Mouse (Mus musculus) embryonic facial prominence, embryonic 11.5 days (tissue): Measurements from ENCODE around the gene Nlgn3. TPM values are rescaled to one million over a fixed set of nuclear protein-coding genes. Genes with fewer than 3 reads are reported as not detected.

ENCODE experiments used
- ATAC-seq: fragments of 200-750 bp; cut with Nextera tagmentation; replicated peaks from 2 replicates; pipeline ENCODE4 v1.8.0; 2017; ENCODE audit warnings: low read depth; ENCODE audit not compliant: insufficient number of reproducible peaks, low FRiP score, low TSS enrichment
- DNase-seq: peaks from one replicate; pipeline ENCODE4 v3.0.0-alpha.2; 2015; ENCODE audit warnings: low spot score
- H3K27ac ChIP-seq: fragments of 300-500 bp; sonication (generic); replicated peaks from 2 replicates; pipeline ENCODE4 v1.5.1; 2014; ENCODE audit warnings: mild to moderate bottlenecking, low read depth, low read length, control low read depth
- H3K27me3 ChIP-seq: fragments of 300-500 bp; sonication (generic); 2 replicates; pipeline ENCODE4 v1.6.1; 2014; ENCODE audit warnings: mild to moderate bottlenecking, low read length, moderate library complexity, mixed read lengths; ENCODE audit not compliant: control insufficient read depth, insufficient read depth
- H3K36me3 ChIP-seq: fragments of 300-500 bp; sonication (generic); replicated peaks from 2 replicates; pipeline ENCODE4 v1.6.1; 2014; ENCODE audit warnings: low read depth, mild to moderate bottlenecking, low read length, moderate library complexity, mixed read lengths; ENCODE audit not compliant: control insufficient read depth, insufficient read depth
- H3K4me1 ChIP-seq: fragments of 300-500 bp; sonication (generic); 2 replicates; pipeline ENCODE4 v1.6.1; 2014; ENCODE audit warnings: low read length, mixed read lengths; ENCODE audit not compliant: control insufficient read depth, insufficient read depth
- H3K4me2 ChIP-seq: fragments of 300-500 bp; sonication (generic); 2 replicates; pipeline ENCODE4 v1.6.1; 2014; ENCODE audit warnings: low read depth, mild to moderate bottlenecking, control low read depth, low read length, moderate library complexity
- H3K4me3 ChIP-seq: fragments of 300-500 bp; sonication (generic); 2 replicates; pipeline ENCODE4 v1.5.1; 2014; ENCODE audit warnings: low read depth, low read length, control low read depth
- H3K9ac ChIP-seq: fragments of 300-500 bp; sonication (generic); replicated peaks from 2 replicates; pipeline ENCODE4 v1.6.1; 2014; ENCODE audit warnings: mild to moderate bottlenecking, control low read depth, low read length
- H3K9me3 ChIP-seq: fragments of 300-500 bp; sonication (generic); replicated peaks from 2 replicates; pipeline ENCODE4 v1.6.1; 2016; ENCODE audit warnings: mild to moderate bottlenecking, low read length, inconsistent platforms, mixed read lengths; ENCODE audit not compliant: control insufficient read depth
- WGBS: fragments of 180-500 bp; shearing (Covaris S2); extraction: QIAGEN DNeasy Blood & Tissue Kit; methylation state at CpG from one replicate; pipeline ENCODE4 v1.1.7; 2014; 5-methylcytosine and 5-hydroxymethylcytosine counted together
- polyA plus RNA-seq: library from polyadenylated mRNA; unstranded; fragments of >200 nt; fragmentation: Nextera tagmentation; extraction: Ambion mirVana; gene quantifications from 2 replicates; pipeline ENCODE4 v1.2.1, GENCODE M21; 2014

The Nlgn3 gene
- polyA plus RNA-seq, 1 experiment from 2014 or later, result 14.2 TPM

DNA sequence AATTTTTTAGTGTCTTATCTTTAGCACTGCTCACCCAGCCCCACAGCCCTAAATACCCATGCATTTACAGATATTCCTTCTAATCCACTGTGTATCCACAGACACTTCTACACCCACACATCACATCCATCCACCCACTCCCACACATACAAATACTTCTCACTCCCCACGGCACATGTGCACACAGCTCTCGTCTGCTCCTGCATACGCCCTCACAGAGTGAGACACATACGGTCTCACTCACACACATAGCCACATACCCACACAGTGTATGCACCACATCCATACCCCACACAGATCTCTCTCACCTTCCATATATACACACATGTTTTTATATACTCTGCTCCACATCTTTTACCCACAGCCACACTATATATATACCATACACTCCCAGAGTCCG is 10.3 kb downstream of the Nlgn3 start:
- Histone ChIP-seq H3K27ac (no peak overlapping the region), H3K4me2 (no peak overlapping the region), H3K9ac (no peak overlapping the region), H3K27me3 (no peaks in the 10 kb centered on the region), H3K9me3 (no peaks in the 10 kb centered on the region), H3K36me3 (no peaks in the 10 kb centered on the region), H3K4me1 (no peaks in the 10 kb centered on the region), H3K4me3 (no peak overlapping the region)
- 91% methylated on average over 5 of the region's 5 CpGs for WGBS
- DNase-seq, result no peak
- no peak for ATAC-seq

DNA sequence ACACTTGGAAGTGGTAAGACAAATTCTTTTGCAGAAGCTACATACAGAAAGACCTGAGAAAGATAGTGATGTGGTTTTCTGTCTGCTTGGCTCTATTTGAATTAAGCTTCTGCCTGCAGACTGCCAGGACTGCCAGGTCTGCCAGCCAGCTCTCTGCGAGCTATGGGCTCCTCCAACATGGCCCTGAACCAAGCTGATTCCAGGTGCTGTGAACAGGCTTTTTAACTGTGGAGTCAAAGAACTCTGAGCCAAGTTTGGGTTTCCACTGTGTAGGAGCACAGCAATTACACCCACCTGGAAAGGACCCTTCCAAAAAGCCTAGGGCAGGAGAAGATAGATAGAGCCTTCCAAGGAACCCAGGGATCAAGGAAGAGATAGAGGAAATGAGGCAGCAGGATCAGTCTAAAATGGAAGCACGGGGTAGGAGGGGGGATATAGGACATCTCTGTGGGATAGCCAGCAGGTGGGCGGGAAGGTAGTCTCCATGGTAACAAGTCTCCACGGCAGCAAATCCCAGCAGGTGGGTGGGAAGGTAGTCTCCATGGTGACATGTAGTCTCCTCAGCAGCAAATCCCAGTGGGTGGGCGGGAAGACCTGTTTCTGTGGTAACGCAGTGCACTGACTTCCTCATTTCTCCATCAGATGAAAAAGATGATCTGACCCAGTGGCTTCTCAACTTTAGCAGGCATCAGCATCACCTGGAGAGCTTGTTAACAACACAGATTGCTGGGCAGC is 14.8 kb downstream of the Nlgn3 start:
- Histone ChIP-seq H3K4me1 (no peaks in the 10 kb centered on the region), H3K9me3 (no peaks in the 10 kb centered on the region), H3K36me3 (no peaks in the 10 kb centered on the region), H3K9ac (no peak overlapping the region), H3K4me2 (no peak overlapping the region), H3K27me3 (no peaks in the 10 kb centered on the region), H3K4me3 (no peak overlapping the region), H3K27ac (no peak overlapping the region)
- DNase-seq (no peak), ATAC-seq (no peak)
- 42% methylated on average over 6 of the region's 6 CpGs for WGBS

DNA sequence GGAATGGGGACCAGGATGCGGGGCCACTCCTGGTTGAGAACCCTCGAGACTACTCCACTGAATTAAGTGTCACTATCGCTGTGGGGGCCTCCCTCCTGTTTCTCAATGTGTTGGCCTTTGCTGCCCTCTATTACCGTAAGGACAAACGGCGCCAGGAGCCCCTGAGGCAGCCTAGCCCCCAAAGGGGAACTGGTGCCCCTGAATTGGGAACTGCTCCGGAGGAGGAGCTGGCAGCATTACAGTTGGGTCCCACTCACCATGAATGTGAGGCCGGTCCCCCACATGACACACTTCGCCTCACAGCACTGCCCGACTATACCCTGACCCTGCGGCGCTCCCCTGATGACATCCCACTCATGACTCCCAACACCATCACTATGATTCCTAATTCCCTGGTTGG is 20.8 kb downstream of the Nlgn3 start:
- no peaks in the 10 kb centered on the region for H3K9me3 ChIP-seq
- DNase-seq, result no peak
- no peak overlapping the region for H3K4me3 ChIP-seq
- no peak overlapping the region for H3K27ac ChIP-seq
- no peak for ATAC-seq
- no peaks in the 10 kb centered on the region for H3K27me3 ChIP-seq
- H3K4me2 ChIP-seq, result no peak overlapping the region
- no peak overlapping the region for H3K9ac ChIP-seq
- no peaks in the 10 kb centered on the region for H3K4me1 ChIP-seq
- H3K36me3 ChIP-seq, result no peaks in the 10 kb centered on the region
- WGBS, result 87% methylated on average over 11 of the region's 12 CpGs

DNA sequence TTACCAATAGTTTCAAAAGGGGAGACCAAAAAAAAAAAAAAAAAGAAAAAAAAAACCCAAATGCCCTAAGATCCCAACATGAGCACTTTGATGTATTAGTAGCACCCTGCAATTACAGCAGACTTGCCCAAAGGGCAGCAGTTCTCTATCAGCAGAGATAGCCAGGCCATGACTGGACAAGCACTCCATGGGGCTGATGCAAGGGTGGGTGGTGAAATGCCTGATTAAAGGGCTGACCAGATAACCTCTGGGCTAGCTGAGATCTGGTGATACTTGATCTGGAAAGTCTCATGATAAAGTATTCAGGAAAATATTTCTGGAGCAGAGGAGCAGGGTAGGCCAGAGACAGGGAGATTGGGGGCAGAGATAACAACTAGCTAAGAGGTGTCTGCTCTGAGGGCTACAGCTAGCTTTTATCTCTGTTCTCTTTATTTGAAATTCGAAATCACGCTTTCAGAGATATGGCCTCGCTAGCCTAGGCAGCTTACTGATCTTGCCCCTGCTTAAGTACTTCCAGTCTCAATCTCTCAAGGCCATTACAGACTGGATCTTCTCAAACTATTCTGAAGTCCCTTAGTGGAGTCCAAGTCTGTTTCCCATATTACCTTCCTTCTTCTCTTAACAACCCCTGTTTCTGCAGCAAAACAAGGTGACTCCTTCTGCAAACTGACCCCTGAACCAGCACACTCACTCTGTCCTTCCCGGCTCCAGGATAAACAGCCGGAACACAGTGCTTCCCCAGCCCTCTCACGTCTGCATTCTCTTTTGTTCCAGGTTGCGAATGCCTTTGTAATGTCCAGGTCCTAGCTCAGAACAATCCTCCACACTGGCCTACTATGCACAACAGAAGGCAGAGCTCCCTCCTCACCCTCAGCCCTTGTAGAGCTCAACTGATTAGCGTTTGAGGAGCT is 27.3 kb downstream of the Nlgn3 start:
- ATAC-seq (no peak), DNase-seq (no peak)

DNA sequence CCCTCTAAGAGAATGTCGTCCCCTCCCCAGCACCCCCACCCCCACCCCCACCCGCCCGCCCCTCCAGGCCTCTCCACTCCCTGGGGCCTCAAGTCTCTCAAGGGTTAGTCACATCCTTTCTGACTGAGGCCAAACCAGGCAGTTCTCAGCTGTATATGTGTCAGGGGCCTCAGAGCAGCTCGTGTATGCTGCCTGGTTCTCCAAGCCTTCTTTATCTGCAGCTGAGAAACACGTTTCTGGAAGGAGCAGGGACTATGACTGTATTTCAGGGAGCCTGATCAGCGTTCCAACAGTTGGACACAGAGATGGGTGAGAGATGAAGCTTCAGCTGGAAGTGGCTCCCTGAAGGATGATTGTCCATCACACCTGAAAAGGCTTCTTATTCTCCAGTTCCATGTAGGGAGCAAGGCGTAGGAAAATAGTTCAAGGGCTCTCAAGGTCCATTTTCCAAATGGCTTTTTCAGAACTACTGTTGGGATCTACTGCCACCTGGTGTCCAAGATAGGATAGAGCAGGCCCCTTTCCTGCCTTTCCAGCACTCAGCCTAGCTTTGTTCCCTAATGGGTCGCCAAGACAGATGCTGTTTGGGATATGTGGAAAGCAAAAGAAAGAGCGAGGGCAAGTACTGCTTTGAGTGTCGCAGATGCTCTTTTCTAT is 30.5 kb downstream of the Nlgn3 start:
- H3K9ac ChIP-seq, result no peak overlapping the region
- H3K27me3 ChIP-seq, result no peaks in the 10 kb centered on the region
- WGBS, result 16% methylated on average over 8 of the region's 10 CpGs
- H3K36me3 ChIP-seq, result no peaks in the 10 kb centered on the region
- ATAC-seq, result no peak
- no peak overlapping the region for H3K4me3 ChIP-seq
- no peak overlapping the region for H3K4me2 ChIP-seq
- peak; percentile 81 for DNase-seq
- no peak overlapping the region for H3K27ac ChIP-seq
- H3K4me1 ChIP-seq, result no peaks in the 10 kb centered on the region
- no peaks in the 10 kb centered on the region for H3K9me3 ChIP-seq

More for the DNA sequence above, 27.3 kb downstream of the Nlgn3 start:
- Histone ChIP-seq H3K27ac (no peak overlapping the region), H3K27me3 (no peaks in the 10 kb centered on the region), H3K4me2 (no peak overlapping the region), H3K4me1 (no peaks in the 10 kb centered on the region), H3K4me3 (no peak overlapping the region), H3K9me3 (no peaks in the 10 kb centered on the region), H3K36me3 (no peaks in the 10 kb centered on the region), H3K9ac (no peak overlapping the region)
- 51% methylated on average over 8 of the region's 8 CpGs for WGBS

DNA sequence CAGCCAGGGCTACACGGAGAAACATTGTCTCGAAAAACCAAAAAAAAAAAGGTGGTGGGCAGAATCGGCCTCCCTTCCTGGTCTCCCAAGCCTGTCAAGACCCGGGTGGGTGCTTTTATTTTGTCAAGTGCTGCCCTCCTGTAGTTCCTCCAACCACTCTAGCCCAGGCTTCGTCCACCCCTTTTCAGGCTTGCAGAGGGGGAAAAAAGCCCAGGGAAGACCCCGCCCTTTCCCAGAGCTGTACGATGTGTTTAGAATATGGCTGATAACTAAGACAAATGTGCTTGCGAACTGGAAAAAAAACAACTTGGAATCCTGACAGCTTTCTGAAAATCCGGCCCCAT is 33.0 kb downstream of the Nlgn3 start:
- peak overlapping the region; percentile 23 for H3K4me3 ChIP-seq
- H3K9me3 ChIP-seq, result no peaks in the 10 kb centered on the region
- peak overlapping the region; percentile 43 for H3K9ac ChIP-seq
- no peaks in the 10 kb centered on the region for H3K4me1 ChIP-seq
- ATAC-seq, result peak; percentile 29
- H3K27me3 ChIP-seq, result no peaks in the 10 kb centered on the region
- no peak for DNase-seq
- peak overlapping the region; percentile 72 for H3K27ac ChIP-seq
- H3K36me3 ChIP-seq, result no peaks in the 10 kb centered on the region
- peak overlapping the region; percentile 41 for H3K4me2 ChIP-seq
- WGBS, result 44% methylated on average over 9 of the region's 9 CpGs

DNA sequence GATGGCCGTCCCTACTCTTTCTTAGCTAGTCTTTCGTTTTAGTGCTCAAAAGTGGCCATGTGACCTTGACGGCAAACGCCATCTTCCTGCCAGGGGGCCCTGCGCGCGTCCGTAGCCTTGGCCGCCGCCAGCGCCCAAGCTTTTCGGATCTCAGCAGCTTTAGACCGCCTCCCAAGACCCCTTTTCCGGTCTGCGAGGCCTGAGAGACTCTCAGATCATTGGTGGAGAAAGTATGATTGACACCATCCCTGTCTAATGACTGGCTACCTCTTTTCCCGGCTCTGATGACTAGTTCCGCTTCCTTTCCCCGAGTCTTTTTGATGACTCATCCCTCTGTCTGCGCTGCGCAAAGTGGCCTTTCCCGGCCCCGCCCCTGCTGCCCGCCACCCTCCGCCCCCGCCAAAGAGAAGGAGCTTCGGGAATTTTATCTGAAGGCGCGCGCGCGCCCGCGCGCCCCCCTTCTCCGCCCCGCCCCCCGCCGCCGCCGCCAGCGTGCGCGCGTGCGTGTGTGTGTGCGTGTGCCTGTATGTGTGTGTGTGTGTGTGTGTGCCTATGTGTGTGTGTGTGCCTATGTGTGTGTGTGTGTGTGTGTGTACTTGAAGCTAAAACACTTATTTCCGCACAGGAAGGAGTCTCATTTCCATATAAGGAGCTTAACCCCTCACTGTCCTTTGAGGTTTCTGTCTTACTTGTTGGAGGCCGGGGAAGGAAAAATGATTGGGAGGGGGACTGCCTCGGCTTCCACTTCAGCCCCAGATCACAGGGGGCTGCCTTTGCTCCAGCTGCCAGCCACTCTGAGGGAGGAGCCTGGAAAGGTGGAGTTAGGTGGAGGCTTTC is 33.6 kb downstream of the Nlgn3 start:
- ATAC-seq (peak; percentile 97), DNase-seq (peak; percentile 91)
- peak overlapping the region; percentile 72 for H3K27ac ChIP-seq
- H3K4me1 ChIP-seq, result no peaks in the 10 kb centered on the region
- H3K9me3 ChIP-seq, result no peaks in the 10 kb centered on the region
- 13% methylated on average over 42 of the region's 49 CpGs for WGBS
- peak overlapping the region; percentile 43 for H3K9ac ChIP-seq
- H3K4me2 ChIP-seq, result peak overlapping the region; percentile 41
- no peaks in the 10 kb centered on the region for H3K36me3 ChIP-seq
- peak overlapping the region; percentile 24 for H3K4me3 ChIP-seq
- H3K27me3 ChIP-seq, result no peaks in the 10 kb centered on the region
